Mouse (Mus musculus): ENCODE data around the gene Pla2r1. TPM values are rescaled to one million over a fixed set of nuclear protein-coding genes. Genes with fewer than 3 reads are reported as not detected.

Pla2r1 gene
- polyA plus RNA-seq, 1 experiment: 36.2 TPM

DNA sequence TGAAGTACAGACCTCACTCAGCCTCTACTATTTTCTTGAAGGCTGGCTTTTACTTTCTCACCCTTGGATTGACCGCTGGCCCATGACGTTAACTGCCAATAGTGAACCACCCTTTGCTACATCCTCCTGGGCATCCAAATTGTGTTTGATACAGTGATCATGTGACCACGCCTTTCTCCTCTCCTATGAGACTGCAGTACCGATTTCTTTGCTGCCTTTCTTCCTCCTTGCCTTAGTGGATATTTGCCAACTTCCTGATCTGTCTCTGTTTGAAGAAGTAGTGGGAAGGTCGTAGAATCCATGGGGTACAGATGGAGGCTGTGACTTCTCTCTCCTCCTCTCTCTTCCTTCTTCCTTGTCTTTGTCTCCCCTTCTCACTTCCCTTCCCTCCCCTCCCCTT is 147.7 kb downstream of the Pla2r1 start:
- no peak for DNase-seq (ENCODE audit: low spot score)

DNA sequence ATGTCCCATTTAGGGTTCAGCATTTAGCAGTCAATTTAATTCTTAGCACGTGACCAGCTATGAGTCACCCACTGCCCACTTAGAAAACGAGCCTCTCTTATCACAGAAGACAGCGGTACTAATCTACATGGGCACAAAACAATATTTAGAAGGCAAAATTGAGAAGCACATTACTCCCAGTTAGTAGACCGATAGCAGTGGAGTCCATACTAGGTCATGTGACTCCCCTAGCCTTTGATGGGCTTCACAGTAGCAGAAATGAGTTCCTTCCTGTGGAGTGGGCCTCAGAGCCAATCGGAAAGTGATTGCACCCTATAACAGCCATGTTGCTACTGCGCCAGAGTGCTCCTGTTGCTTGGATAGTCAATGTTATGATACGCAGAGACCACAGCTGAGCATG is 148.3 kb downstream of the Pla2r1 start:
- DNase-seq (ENCODE audit: low spot score): no peak

DNA sequence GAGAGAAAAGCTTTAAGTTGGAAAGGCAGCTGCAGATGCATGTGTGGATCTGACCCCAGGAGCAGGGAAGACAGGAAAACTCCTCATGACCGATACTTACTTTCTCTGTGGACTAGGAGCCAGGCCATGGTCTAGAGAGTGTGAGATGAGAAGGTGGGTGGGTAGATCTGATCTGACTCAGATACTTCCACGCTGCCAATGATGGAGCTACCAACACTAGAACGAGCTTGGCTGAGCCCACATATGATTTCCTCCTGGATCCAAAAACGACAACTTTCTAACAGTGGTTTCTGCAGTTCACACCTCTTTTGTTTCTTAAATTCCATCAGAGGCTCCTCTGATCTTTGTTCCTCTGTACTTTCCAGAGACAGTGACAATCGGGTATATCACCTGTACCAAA is 151.4 kb downstream of the Pla2r1 start:
- DNase-seq (ENCODE audit: low spot score): no peak

DNA sequence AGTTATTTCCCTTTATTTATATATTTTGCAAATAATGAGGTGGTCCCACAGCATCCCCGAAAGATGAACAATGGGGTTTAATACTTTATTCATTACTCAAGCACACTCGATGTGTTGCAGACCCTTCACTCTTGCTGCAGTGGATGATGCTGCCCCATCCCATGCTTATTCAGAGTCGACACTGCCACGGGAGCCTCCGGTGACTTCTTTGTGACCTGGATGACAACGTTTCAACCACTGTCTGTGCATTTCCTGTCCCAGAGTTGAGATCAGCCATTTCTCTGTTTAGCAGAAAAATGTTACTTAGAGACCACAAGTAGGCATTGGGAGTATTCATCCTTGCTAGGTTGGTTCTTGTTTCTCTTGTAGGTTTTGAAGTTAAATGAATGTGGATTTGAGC is 159.3 kb downstream of the Pla2r1 start:
- DNase-seq (ENCODE audit: low spot score): no peak

DNA sequence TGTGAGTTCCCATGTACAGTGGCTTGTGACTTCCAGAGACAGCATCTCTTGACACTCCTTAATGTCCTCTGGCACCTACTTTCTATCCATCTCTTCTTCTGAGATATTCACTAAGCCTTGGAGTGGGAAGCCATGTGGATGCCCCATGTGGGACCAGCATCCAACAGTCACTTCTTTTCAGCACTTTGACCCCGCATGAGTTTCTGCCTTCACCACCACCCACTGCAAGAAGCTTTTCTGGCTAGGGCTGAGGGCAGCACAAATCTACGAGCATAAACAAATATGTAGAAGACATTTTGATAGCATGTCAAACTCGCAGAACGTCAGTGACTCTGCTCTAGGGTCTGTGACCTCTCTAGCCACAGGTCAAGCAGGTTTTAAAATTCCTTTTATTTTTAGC is 160.8 kb downstream of the Pla2r1 start:
- no peak for DNase-seq (ENCODE audit: low spot score)

DNA sequence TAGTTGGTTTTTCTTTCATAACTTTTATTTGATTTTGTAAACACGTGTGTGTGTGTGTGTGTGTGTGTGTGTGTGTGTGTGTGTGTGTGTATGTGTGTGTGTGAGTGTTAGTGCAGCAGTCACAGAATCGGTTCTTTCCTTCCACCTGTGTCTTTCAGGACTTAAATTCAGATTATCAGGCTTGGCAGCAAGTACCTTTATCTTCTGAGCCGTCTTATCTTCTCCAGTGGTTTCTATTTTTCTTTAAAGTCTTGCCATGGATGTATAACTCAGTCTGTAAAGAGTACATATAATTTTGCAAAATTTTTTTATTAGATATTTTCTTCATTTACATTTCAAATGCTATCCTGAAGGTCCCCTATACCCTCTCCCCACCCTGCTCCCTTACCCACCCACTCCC is 165.7 kb downstream of the Pla2r1 start:
- DNase-seq (ENCODE audit: low spot score): no peak

DNA sequence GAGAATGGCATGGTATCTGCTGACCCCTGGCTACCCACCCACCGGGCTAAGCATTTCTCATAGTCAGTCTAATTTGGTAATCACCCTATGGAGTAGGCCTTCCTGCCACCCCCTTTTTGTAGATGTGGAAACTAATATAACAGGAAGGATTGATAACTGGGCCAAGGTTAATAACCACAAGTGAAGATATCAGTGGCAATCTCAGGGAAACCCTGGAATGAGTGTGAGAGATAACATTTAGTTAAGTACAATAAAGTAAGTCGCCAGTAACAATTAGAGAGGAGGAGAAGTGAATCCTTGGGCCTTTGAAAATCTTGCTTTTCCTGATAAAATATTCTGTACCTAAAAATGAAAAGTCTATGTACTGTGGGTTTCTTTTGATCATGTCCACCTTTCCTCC is 166.3 kb downstream of the Pla2r1 start:
- DNase-seq (ENCODE audit: low spot score): no peak

DNA sequence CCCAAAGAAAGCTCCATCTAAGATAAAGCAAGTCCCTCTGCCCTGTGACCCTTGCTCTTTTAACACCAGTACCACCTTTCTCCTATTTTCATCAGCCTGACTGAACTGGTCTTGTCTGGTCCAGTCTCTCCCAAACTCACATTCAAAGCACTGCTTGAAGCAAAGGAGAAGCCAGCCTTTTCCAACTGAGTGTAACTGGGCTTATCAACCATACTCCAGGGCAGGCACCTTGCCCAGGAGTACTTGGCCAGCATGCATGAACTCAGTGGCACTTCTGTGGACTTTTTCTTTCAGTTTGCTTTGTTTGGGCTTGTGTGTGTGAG is 168.4 kb downstream of the Pla2r1 start:
- no peak for DNase-seq (ENCODE audit: low spot score)

DNA sequence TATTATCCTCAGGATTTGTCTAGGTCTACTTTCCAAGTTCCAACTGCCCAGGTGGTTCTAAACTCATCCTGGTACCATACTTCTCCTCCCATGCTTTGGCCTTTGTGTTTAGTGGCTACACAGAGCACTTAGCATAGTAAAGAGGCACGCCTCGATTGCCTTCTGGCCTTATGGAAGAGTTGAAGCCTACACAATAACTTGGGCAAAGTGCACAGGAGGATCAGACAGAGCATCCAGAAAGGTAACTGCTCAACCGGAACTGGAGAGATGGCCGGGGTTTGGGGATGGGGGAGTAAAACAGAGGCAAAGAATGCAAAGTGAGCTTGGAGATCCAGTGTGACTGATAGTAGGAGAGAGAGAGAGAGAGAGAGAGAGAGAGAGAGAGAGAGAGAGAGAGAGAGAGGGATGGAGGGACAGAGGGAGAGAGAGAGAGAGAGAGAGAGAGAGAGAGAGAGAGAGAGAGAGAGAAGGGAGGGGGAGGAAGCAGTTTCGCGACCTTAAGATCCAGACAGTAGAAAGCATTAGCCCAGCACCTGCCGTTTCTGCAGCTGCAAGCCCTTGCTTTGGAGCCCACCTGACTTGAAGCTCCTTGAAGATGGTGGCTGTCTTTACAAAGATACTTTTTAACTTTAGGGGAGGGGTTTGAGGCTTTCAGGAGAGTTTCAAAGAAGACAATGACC is 168.9 kb downstream of the Pla2r1 start:
- DNase-seq (ENCODE audit: low spot score): no peak

DNA sequence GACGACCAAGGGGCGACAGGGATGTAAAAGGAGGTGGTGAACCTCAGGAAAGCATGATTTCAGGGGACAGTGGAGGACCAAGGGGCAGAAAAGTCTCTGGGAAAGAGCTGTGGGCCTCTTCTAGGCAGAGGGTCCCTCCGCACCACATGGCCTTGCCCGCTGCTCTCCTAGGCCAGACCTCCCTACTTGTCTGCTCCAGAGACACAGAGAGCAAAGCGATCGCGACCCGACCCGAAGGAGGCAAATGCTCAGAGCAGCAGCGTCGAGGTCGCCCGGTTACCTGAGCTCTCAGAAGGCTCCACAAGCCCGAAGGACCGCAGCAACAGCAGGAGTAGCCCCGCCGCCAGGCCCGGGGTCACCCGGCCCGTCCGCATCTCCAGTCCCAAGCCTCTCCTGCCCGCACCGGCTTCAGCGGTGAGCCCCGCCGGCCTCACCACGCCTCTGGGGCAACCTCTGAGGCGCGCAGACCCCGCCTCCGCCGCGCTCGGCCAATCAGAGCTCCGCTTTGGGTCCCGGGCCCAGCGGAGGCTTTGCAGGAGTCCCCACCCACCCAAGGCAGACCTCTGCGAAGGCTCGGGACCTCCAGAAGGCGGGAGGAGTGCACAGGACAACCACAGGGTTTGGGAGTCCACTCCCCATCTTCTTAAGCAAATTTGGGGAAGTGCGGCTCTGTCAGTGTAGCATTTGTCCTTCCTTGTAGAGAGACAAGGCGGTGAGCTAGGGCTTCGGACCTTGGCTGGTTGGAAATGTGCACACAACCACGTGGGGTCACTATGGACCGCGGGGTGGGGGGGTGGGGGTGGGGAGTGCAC is 170.0 kb downstream of the Pla2r1 start, which contains the start of gene Ly75:
Gene Ly75 (minus strand): TSS at position 446 of the 812 bp plus-strand sequence.
- peak; percentile 75 for DNase-seq (ENCODE audit: low spot score)

DNA sequence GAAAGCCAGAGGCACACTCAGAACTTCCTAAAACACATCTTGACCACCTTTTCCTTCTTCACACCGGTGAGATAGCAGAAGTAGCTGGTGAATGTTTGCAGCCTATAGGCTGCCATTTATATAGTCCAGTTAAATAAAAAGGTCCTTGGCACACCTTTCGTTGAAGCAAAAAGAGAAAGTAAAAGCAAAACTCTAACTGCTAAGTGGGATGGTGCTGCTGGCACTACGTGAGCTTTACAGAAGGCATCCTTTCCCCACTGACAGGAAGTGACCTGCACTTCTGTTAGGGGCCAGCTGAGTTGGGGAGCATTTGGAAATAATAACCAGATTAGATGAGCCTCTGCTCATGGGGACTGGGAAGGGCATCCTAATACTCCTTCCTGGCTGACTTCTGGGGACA is 170.8 kb downstream of the Pla2r1 start:
- no peak for DNase-seq (ENCODE audit: low spot score)

DNA sequence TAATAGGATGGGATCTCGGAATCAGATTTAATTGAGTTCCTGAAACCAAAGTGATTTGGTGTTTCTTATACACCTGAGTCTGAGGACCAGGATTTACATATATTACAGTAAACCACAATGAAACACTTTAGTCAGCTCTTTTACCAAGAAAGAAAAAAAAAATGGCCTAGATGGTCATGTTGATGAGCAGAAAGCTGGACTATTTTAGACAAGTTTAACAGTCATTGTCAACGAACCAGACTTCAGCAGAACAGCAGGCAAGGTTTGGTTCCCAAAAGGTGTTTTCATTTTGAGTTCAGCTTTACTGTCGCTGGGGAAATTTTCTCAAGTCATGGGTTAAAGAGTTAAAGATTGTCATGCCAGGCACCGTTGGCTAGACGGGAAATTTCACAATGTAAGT is 175.8 kb downstream of the Pla2r1 start:
- no peak for DNase-seq (ENCODE audit: low spot score)

DNA sequence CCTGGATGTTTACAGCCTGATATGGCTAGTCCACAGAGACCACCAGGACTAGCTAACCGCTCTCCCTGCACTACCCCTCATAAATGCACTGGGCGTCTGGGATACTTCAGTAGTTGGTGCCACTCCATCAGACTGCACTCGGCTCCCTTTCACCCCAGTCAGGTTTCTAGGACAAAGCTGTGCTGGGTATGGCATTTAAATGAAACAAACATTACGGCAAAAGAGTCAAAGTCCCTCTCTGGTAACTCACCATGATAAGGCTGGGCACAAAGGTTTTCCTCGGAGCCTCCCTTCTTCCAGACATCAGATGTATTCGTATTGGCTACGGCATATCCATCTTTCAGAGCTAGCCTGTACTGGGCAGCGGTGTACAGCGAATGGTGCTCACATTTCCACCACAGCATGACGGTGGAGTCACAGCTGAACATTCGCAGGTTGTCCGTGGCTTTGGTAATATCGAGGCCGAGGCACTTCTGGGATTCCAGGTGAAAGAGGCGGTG is 177.4 kb downstream of the Pla2r1 start:
- DNase-seq (ENCODE audit: low spot score): no peak

DNA sequence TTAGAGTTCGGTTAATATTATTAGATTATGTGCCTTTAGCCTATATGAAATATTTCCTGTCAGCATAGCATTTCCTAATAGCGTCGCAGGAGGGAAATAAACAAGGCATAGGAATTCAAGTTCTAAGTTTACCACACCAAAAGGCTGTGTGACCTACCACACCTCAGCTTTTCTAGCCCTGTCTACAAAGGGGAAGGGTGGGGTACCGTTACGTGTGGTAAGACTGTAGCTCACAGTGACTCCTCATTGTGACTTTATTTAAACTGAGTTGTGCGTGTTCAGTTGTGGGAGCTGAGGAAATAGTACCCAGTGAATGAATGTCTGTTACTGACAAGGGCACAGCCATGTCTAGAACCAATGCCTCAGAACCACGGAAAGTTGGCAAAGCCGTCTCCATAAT is 178.0 kb downstream of the Pla2r1 start:
- DNase-seq (ENCODE audit: low spot score): no peak

DNA sequence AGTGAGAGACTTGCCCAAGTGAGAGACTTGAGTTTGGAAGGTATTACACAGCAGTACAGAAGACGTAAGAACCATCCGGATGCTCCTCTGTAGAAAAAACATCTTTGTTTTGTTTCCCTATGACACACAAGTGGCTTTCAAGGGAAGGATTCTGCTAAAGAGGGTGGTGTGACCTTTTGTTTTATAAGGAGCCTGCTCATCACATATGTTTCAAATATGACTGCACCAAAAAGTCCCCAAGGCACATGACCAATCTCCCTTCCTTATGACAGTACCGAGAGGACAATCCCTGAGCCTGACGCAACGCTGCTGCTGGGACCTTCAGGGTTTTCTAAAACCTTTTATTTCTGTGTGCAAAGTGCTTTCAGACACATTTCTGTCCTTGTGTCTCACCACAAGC is 182.9 kb downstream of the Pla2r1 start:
- DNase-seq (ENCODE audit: low spot score): no peak

DNA sequence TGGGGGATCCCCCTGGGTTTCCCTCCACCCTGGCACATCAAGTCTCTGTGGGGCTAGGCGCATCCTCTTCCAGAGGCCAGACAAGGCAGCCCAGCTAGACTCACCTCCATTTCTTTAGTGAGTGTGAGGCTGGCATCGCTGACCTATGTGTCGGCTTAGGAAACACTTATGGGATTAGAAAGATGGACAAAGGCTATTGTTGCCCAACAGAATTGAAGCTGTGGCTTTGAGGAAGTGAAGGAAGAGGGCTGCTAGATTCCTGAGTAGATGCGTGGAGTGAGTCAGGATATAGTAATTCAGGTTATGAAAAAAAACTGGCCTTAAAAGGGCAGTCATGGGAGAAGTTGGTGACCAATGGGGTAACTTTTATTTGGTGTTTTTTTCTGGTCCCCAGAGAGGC is 183.7 kb downstream of the Pla2r1 start:
- no peak for DNase-seq (ENCODE audit: low spot score)

DNA sequence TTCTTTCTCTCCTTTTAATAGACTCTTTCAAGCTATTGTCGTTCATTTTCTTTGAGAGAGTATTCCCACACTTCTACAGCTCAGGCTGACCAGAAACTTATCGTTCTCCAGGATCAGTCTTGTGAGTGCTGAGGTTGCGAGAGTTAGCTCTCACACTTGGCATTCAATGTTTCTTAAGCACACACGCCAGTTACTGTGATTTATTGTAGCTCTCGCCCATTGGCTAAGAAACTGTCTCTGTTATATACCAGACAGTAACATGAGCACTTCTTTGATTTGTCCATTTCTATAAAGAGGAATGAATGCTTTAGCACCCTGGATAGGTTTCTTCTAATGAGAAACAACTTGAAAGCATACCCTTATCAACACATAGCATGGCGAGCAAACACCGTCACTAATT is 185.2 kb downstream of the Pla2r1 start:
- DNase-seq (ENCODE audit: low spot score): no peak

Other genes starting within 250 kb of the Pla2r1 start
- 1.1 and 1.2 TPM in 2 replicates for gene Ly75, start 170.0 kb downstream of the Pla2r1 start, polyA plus RNA-seq (2012; rRNA removed)
- gene Itgb6, start 169.3 kb upstream of the Pla2r1 start, polyA plus RNA-seq (2012; rRNA removed): 15.6 and 17.2 TPM in 2 replicates